Comparison of ENCODE assay signal across 8 mouse cellular contexts in genomic region chr4:45532375-45532774, GRCm38 (mm10). TPM values are rescaled to one million over a fixed set of nuclear protein-coding genes. Genes with fewer than 3 reads are reported as not detected.
DNase-seq lines count a peak whose midpoint lies in the region; ATAC-seq and TF ChIP-seq lines count a peak whose summit lies in the region.

Gene Shb (minus strand): TSS chr4:45532470.

- H3K4me1 ChIP-seq in bone marrow, adult 2 months (ENCODE audit: control insufficient read depth, insufficient read depth, low read length) = peaks cover 2% of the 10 kb centered on the region; the same call in 1 of the 2 replicates
- peaks cover 58% of the 10 kb centered on the region for H3K4me1 ChIP-seq in limb, embryonic 15.5 days

- H3K79me2 ChIP-seq in myocyte (ENCODE audit: control insufficient read depth, insufficient read depth) = peaks cover 23% of the 10 kb centered on the region

- peak within 1 kb of the TSS; percentile 72 for H3K4me3 ChIP-seq in left cerebral cortex, adult 2 months
- peak within 1 kb of the TSS; percentile 79 for H3K4me3 ChIP-seq in bone marrow, adult 2 months (replicated peaks; ENCODE audit: control insufficient read depth, low read depth, low read length)
- H3K4me3 ChIP-seq in limb, embryonic 15.5 days = peak within 1 kb of the TSS; percentile 63
- peak within 1 kb of the TSS; percentile 98 for H3K4me3 ChIP-seq in myocyte

- TF ChIP-seq CTCF in left cerebral cortex, adult 2 months (IDR thresholded peaks at IDR 0.05) = no peak
- no peak for TF ChIP-seq CTCF in bone marrow, adult 2 months (IDR thresholded peaks at IDR 0.05; ENCODE audit: control insufficient read depth, insufficient read depth, low read length)

- H3ac ChIP-seq in myocyte (ENCODE audit: control insufficient read depth, insufficient read length) = no peak within 1 kb of the TSS

- no peak for TF ChIP-seq POLR2A in bone marrow, adult 2 months (IDR thresholded peaks at IDR 0.05; ENCODE audit: borderline replicate concordance, control insufficient read depth, low read depth, low read length)
- no peak for TF ChIP-seq POLR2A in myocyte (IDR thresholded peaks at IDR 0.05; ENCODE audit: insufficient read length, low read depth)

- H3K27ac ChIP-seq in left cerebral cortex, adult 2 months = no peak within 1 kb of the TSS
- H3K27ac ChIP-seq in bone marrow, adult 2 months (ENCODE audit: control insufficient read depth, insufficient read depth, low read depth, low read length, poor library complexity) = no peak within 1 kb of the TSS
- peak within 1 kb of the TSS; percentile 91 for H3K27ac ChIP-seq in limb, embryonic 15.5 days

- H3K27me3 ChIP-seq in limb, embryonic 15.5 days = no peaks in the 10 kb centered on the region
- H3K27me3 ChIP-seq in myocyte (ENCODE audit: control insufficient read depth, insufficient read depth, insufficient read length) = no peaks in the 10 kb centered on the region

- H3K9ac ChIP-seq in limb, embryonic 15.5 days = no peak within 1 kb of the TSS

- DNase-seq in left cerebral cortex, adult 2 months (ENCODE audit: extremely low spot score in 1 of 2, low spot score in 2 of 2) = no peak
- no peak for DNase-seq in left cerebral cortex, postnatal 25 days (ENCODE audit: low spot score in 2 of 2)
- DNase-seq in gastrocnemius, postnatal 25 days = peak; percentile 82
- peak; percentile 74 for DNase-seq in induced T-regulatory cell, adult 2 months (ENCODE audit: low read depth)
- DNase-seq in urinary bladder, postnatal 10 days (ENCODE audit: low spot score) = peak; percentile 56

- no peaks in the 10 kb centered on the region for H3K36me3 ChIP-seq in limb, embryonic 15.5 days
- H3K36me3 ChIP-seq in myocyte (ENCODE audit: control insufficient read depth, insufficient read depth) = no peaks in the 10 kb centered on the region

- peak within 1 kb of the TSS; percentile 94 for H3K4me2 ChIP-seq in limb, embryonic 15.5 days
- peak within 1 kb of the TSS; percentile 93 for H3K4me2 ChIP-seq in myocyte (ENCODE audit: low read depth)

- 4% methylated on average over 7 of the region's 7 CpGs for WGBS in bone marrow, adult 2 months
- under 1% methylated on average over 7 of the region's 7 CpGs for WGBS in limb, embryonic 15.5 days

- peak; percentile 56 for ATAC-seq in limb, embryonic 15.5 days (ENCODE audit: insufficient number of reproducible peaks, low FRiP score, low TSS enrichment, low read depth)

- no peaks in the 10 kb centered on the region for H3K9me3 ChIP-seq in limb, embryonic 15.5 days

- intact Hi-C loops in left cerebral cortex, adult 2 months (cut with DNase I) = loop anchor here (5.0 kb wide), 2 partner anchors 240 to 515 kb away; partner anchors contain the start of gene Polr1e
- intact Hi-C loops in left cerebral cortex, postnatal 25 days (cut with DNase I) = no loop called here

TF ChIP-seq in myocyte, 11 proteins besides CTCF, POLR2A, EP300 and RAD21:
- no peak for TF ChIP-seq MYOG (IDR thresholded peaks at IDR 0.05; ENCODE audit: control insufficient read depth in 1 of 3, insufficient read depth in 1 of 3, insufficient read length in 2 of 3, low read depth in 2 of 3)
- TF ChIP-seq SRF (IDR thresholded peaks at IDR 0.05; ENCODE audit: control insufficient read depth, insufficient read length, low read depth) = no peak
- no peak for TF ChIP-seq E2F4 (IDR thresholded peaks at IDR 0.05; ENCODE audit: insufficient read depth)
- TF ChIP-seq MAX (IDR thresholded peaks at IDR 0.05; ENCODE audit: low read depth) = no peak
- no peak for TF ChIP-seq REST (IDR thresholded peaks at IDR 0.05; ENCODE audit: insufficient read depth, insufficient read length)
- TF ChIP-seq MYOD1 (IDR thresholded peaks at IDR 0.05; ENCODE audit: control insufficient read depth in 1 of 3, insufficient read length in 2 of 3, low read depth in 2 of 3) = no peak
- no peak for TF ChIP-seq POLR2AphosphoS2 (IDR thresholded peaks at IDR 0.05; ENCODE audit: insufficient read length, low read depth)
- TF ChIP-seq TCF3 (IDR thresholded peaks at IDR 0.05; ENCODE audit: insufficient read length, low read depth) = no peak
- TF ChIP-seq USF1 (IDR thresholded peaks at IDR 0.05; ENCODE audit: low read depth) = no peak
- no peak for TF ChIP-seq TCF12 (IDR thresholded peaks at IDR 0.05; ENCODE audit: insufficient read depth, poor library complexity, severe bottlenecking)
- no peak for TF ChIP-seq CEBPB (IDR thresholded peaks at IDR 0.05; ENCODE audit: insufficient read depth, poor library complexity, severe bottlenecking)

RNA-seq across cellular contexts. Expression of gene Shb, which starts in this region (rescaled TPM):
- 10 to 100 TPM; 11.0 to 11.6 TPM for total RNA-seq in left cerebral cortex, adult 2 months (2021)
- 10 to 100 TPM in 1 of 2 experiments, 1 to 10 TPM in 1; 9.0 to 11.8 TPM for total RNA-seq in left cerebral cortex, postnatal 25 days (2021)
- 2.8 and 6.5 TPM in 2 replicates for polyA plus RNA-seq in bone marrow, adult 2 months (2011; ENCODE audit: insufficient read depth, insufficient read length, low replicate concordance, missing spikeins)
- 1 to 10 TPM; 5.4 to 8.0 TPM for total RNA-seq in gastrocnemius, postnatal 25 days (2021)
- polyA plus RNA-seq in limb, embryonic 15.5 days (2015; fragmentation: Nextera tagmentation; extraction: Ambion mirVana) = 6.8 and 9.6 TPM in 2 replicates
- 46.3 TPM for polyA plus RNA-seq in myocyte (2012; fragmentation: generic; extraction: Trizol)

Comparison
In these comparisons a context has a peak if more than half of its experiments do, and no peak if none do; other contexts are left out.
1. DNase-seq: peak in gastrocnemius, postnatal 25 days (single experiment), induced T-regulatory cell, adult 2 months (single experiment) and urinary bladder, postnatal 10 days (single experiment); none in left cerebral cortex, adult 2 months (0 of 2) and left cerebral cortex, postnatal 25 days (0 of 2).
2. Peak in every context shown above with its lines, with median percentiles within 50 percentile points of each other: H3K4me3 ChIP-seq.